Mouse (Mus musculus): ENCODE results near the gene Tesk2.

- TF ChIP-seq CTCF (IDR thresholded peaks at IDR 0.05; ENCODE audit: low read depth, low read length) (no peak), GATA1 (IDR thresholded peaks at IDR 0.05; ENCODE audit: borderline replicate concordance, low read length) (no peak), TAL1 (conservative IDR thresholded peaks at IDR 0.05; ENCODE audit: low read depth, low read length) (no peak), POLR2AphosphoS5 (IDR thresholded peaks at IDR 0.05; ENCODE audit: insufficient replicate concordance, low read depth, low read length) (no peak), GATA2 (IDR thresholded peaks at IDR 0.05; ENCODE audit: borderline replicate concordance, low read depth, low read length) (no peak)
Observed at GRCm38 (mm10) chr4:116830070-116830368, 109.3 kb downstream of the Tesk2 start.

Measured in G1E (cell line).